ENCODE assay signal across 27 mouse cellular contexts in genomic region chr1:36246688-36247087, GRCm38 (mm10). TPM values are rescaled to one million over a fixed set of nuclear protein-coding genes. Genes with fewer than 3 reads are reported as not detected.
DNase-seq lines count a peak whose midpoint lies in the region; ATAC-seq lines count a peak whose summit lies in the region.
"Had no signal": no experiment of that assay in that cellular context is flagged by ENCODE, and none has a peak within 500 bp of the region (broad histone marks: within the 10 kb centered on the region; RNA-seq: fewer than 3 reads in every experiment).

No protein-coding gene starts in this region.

- no peak overlapping the region for H3K4me2 ChIP-seq in hindbrain, embryonic 16.5 days (ENCODE audit: low read length)
- no peak overlapping the region for H3K4me2 ChIP-seq in midbrain, embryonic 13.5 days (replicated peaks)
- H3K4me2 ChIP-seq in midbrain, embryonic 14.5 days (ENCODE audit: low read length): no peak overlapping the region
- H3K4me2 ChIP-seq: embryonic facial prominence, embryonic 13.5 days; forebrain, embryonic 13.5 days; heart, embryonic 13.5 days; hindbrain, embryonic 14.5 days had no signal

- H3K27me3 ChIP-seq in hindbrain, embryonic 10.5 days (ENCODE audit: insufficient read depth, poor library complexity, severe bottlenecking): no peaks in the 10 kb centered on the region
- H3K27me3 ChIP-seq in hindbrain, embryonic 16.5 days (replicated peaks; ENCODE audit: control insufficient read depth, insufficient read depth, low read length): no peaks in the 10 kb centered on the region
- no peaks in the 10 kb centered on the region for H3K27me3 ChIP-seq in midbrain, embryonic 13.5 days
- no peaks in the 10 kb centered on the region for H3K27me3 ChIP-seq in midbrain, embryonic 14.5 days (ENCODE audit: control insufficient read depth, insufficient read depth, low read length)
- H3K27me3 ChIP-seq: embryonic facial prominence, embryonic 13.5 days; forebrain, embryonic 13.5 days; heart, embryonic 13.5 days had no signal

- WGBS in hindbrain, embryonic 10.5 days: 53% methylated on average over 6 of the region's 6 CpGs
- 45% methylated on average over 6 of the region's 6 CpGs for WGBS in hindbrain, embryonic 16.5 days
- 47% methylated on average over 6 of the region's 6 CpGs for WGBS in midbrain, embryonic 13.5 days
- 46% methylated on average over 6 of the region's 6 CpGs for WGBS in midbrain, embryonic 14.5 days

- DNase-seq in hindbrain, embryonic 10.5 days (ENCODE audit: low spot score): no peak
- DNase-seq in midbrain, embryonic 14.5 days: no peak
- peak; percentile 62 for DNase-seq in ZHBTc4 (ENCODE audit: low read depth, low spot score)
- no peak for DNase-seq in lung, postnatal 14 days
- DNase-seq: adrenal gland, adult 2 months; adrenal gland, postnatal 14 days; cerebellum, adult 11-12 months; cerebellum, adult 8-10 months; cerebellum, postnatal 10 days; cerebellum, postnatal 36 days; embryo, embryonic 11 days; gastrocnemius, postnatal 10 days; gastrocnemius, postnatal 36 days; heart, adult 2 months; heart, postnatal 14 days; heart, postnatal 4 days had no signal

- H3K9me3 ChIP-seq in hindbrain, embryonic 10.5 days: no peaks in the 10 kb centered on the region
- no peaks in the 10 kb centered on the region for H3K9me3 ChIP-seq in hindbrain, embryonic 16.5 days (ENCODE audit: control insufficient read depth, low read length)
- no peaks in the 10 kb centered on the region for H3K9me3 ChIP-seq in midbrain, embryonic 13.5 days
- no peaks in the 10 kb centered on the region for H3K9me3 ChIP-seq in midbrain, embryonic 14.5 days (ENCODE audit: control insufficient read depth, low read length)
- H3K9me3 ChIP-seq: embryonic facial prominence, embryonic 10.5 days; embryonic facial prominence, embryonic 13.5 days; forebrain, embryonic 13.5 days; heart, embryonic 10.5 days; heart, embryonic 13.5 days had no signal

- H3K4me1 ChIP-seq in hindbrain, embryonic 10.5 days (replicated peaks): peaks cover 40% of the 10 kb centered on the region
- peaks cover 18% of the 10 kb centered on the region for H3K4me1 ChIP-seq in hindbrain, embryonic 16.5 days (ENCODE audit: control insufficient read depth, insufficient read depth, low read depth, low read length)
- peaks cover 32% of the 10 kb centered on the region for H3K4me1 ChIP-seq in midbrain, embryonic 13.5 days (replicated peaks)
- H3K4me1 ChIP-seq in midbrain, embryonic 14.5 days (ENCODE audit: control insufficient read depth, insufficient read depth, low read length): peaks cover 7% of the 10 kb centered on the region; the same call in 1 of the 2 replicates

- H3K4me3 ChIP-seq in hindbrain, embryonic 10.5 days: no peak overlapping the region
- H3K4me3 ChIP-seq in hindbrain, embryonic 16.5 days (ENCODE audit: low read length): no peak overlapping the region
- no peak overlapping the region for H3K4me3 ChIP-seq in midbrain, embryonic 13.5 days (replicated peaks)
- H3K4me3 ChIP-seq in midbrain, embryonic 14.5 days (replicated peaks; ENCODE audit: low read depth, low read length): no peak overlapping the region
- H3K4me3 ChIP-seq: embryonic facial prominence, embryonic 10.5 days; embryonic facial prominence, embryonic 13.5 days; erythroblast, embryonic 14.5 days; forebrain, embryonic 13.5 days; heart, adult 2 months; heart, embryonic 10.5 days; heart, embryonic 13.5 days had no signal

- no peak overlapping the region for H3K9ac ChIP-seq in hindbrain, embryonic 16.5 days (ENCODE audit: low read depth, low read length)
- 0 out of 2 replicates have a peak overlapping the region, but pooled peaks have one; percentile 20 for H3K9ac ChIP-seq in midbrain, embryonic 13.5 days (replicated peaks)
- H3K9ac ChIP-seq in midbrain, embryonic 14.5 days (replicated peaks; ENCODE audit: low read length): no peak overlapping the region
- H3K9ac ChIP-seq: embryonic facial prominence, embryonic 13.5 days; forebrain, embryonic 13.5 days; heart, embryonic 13.5 days; hindbrain, embryonic 14.5 days had no signal

- peak overlapping the region; percentile 71 for H3K27ac ChIP-seq in hindbrain, embryonic 10.5 days
- no peak overlapping the region for H3K27ac ChIP-seq in hindbrain, embryonic 16.5 days (ENCODE audit: low read depth, low read length)
- H3K27ac ChIP-seq in midbrain, embryonic 13.5 days: no peak overlapping the region
- H3K27ac ChIP-seq in midbrain, embryonic 14.5 days (replicated peaks; ENCODE audit: low read depth, low read length): no peak overlapping the region
- H3K27ac ChIP-seq: embryonic facial prominence, embryonic 10.5 days; embryonic facial prominence, embryonic 13.5 days; forebrain, embryonic 13.5 days; heart, adult 2 months; heart, embryonic 10.5 days; heart, embryonic 13.5 days; hindbrain, embryonic 14.5 days had no signal

- ATAC-seq in hindbrain, embryonic 16.5 days: no peak
- no peak for ATAC-seq in midbrain, embryonic 13.5 days
- ATAC-seq in midbrain, embryonic 14.5 days (ENCODE audit: low FRiP score, low TSS enrichment): no peak
- ATAC-seq: CD4-positive, CD25-positive, alpha-beta regulatory T cell, adult 4 months; forebrain, embryonic 13.5 days; intestine, postnatal 0 days had no signal

- no peaks in the 10 kb centered on the region for H3K36me3 ChIP-seq in hindbrain, embryonic 10.5 days
- H3K36me3 ChIP-seq in hindbrain, embryonic 16.5 days (ENCODE audit: control insufficient read depth, insufficient read depth, low read length): no peaks in the 10 kb centered on the region
- no peaks in the 10 kb centered on the region for H3K36me3 ChIP-seq in midbrain, embryonic 13.5 days
- H3K36me3 ChIP-seq in midbrain, embryonic 14.5 days (ENCODE audit: control insufficient read depth, insufficient read depth, low read length): no peaks in the 10 kb centered on the region
- H3K36me3 ChIP-seq: embryonic facial prominence, embryonic 10.5 days; embryonic facial prominence, embryonic 13.5 days; heart, embryonic 10.5 days; heart, embryonic 13.5 days had no signal

RNA-seq across cellular contexts. Expression of gene Uggt1, which starts 2.2 kb away (rescaled TPM):
- 51.7 and 54.0 TPM in 2 replicates for polyA plus RNA-seq in hindbrain, embryonic 10.5 days (2016; fragmentation: Nextera tagmentation; extraction: Ambion mirVana)
- 40.2 and 48.8 TPM in 2 replicates for polyA plus RNA-seq in hindbrain, embryonic 16.5 days (2015; fragmentation: Nextera tagmentation; extraction: Ambion mirVana)
- polyA plus RNA-seq in midbrain, embryonic 13.5 days (2015; fragmentation: Nextera tagmentation; extraction: Ambion mirVana): 49.9 and 53.7 TPM in 2 replicates
- 54.0 and 73.8 TPM in 2 replicates for polyA plus RNA-seq in midbrain, embryonic 14.5 days (2014; fragmentation: Nextera tagmentation; extraction: Ambion mirVana)

RNA-seq across cellular contexts. Expression of gene Neurl3, which starts 27.8 kb away (rescaled TPM):
- 0.30 and 0.31 TPM in 2 replicates for polyA plus RNA-seq in hindbrain, embryonic 10.5 days (2016; fragmentation: Nextera tagmentation; extraction: Ambion mirVana)
- polyA plus RNA-seq in hindbrain, embryonic 16.5 days (2015; fragmentation: Nextera tagmentation; extraction: Ambion mirVana): 1.4 and 2.0 TPM in 2 replicates
- 0.67 and 0.85 TPM in 2 replicates for polyA plus RNA-seq in midbrain, embryonic 13.5 days (2015; fragmentation: Nextera tagmentation; extraction: Ambion mirVana)
- polyA plus RNA-seq in midbrain, embryonic 14.5 days (2014; fragmentation: Nextera tagmentation; extraction: Ambion mirVana): 0.90 and 1.2 TPM in 2 replicates
